Mouse (Mus musculus): ENCODE measurements at regions not wholly inside any gene's neighbourhood (a gene's known extent, or its start where the extent isn't known, plus 50 kb on each side); places are given as distances from the start of the nearest gene placed in this dataset.
"Not testable (repeated sequence)": the region's sequence is repeated elsewhere in the genome, so short reads cannot be mapped to it uniquely, and the experiment has no call there.

DNA sequence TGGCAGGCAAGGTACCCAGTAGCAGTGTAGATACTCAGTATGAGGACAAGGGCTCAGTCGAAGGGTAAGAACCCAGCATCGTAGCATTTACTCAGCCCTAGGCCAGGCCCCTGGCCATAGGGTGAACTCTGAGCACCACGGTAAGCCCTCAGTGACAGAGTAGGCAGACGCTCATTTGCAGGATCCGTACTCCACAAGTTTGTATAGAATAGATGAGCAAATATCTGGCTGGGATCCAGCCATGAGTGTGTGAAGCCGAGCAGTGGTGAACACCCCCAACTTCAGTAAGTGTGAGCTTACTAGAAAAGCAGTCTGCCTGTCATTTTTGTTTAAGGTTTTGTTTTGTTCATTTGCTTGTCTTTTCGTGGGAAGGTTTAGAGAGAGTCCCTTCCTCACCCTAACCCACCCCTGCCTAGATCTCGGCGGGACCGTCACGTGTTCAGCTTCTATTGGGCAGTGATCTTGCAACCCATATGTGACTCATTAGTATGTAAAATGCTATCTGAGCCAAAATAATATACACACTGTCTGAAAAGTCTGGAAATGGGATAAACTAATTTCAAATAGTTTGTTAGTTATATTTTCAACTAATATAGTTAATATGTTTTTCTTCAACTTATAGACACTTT lies 76.3 kb downstream of the Gm5447 start:
- Histone ChIP-seq H3K27me3 (replicated peaks; ENCODE audit: control insufficient read depth, insufficient read depth, low read length) (no peaks in the 10 kb centered on the region), H3K4me1 (replicated peaks; ENCODE audit: control insufficient read depth, insufficient read depth, low read length) (no peaks in the 10 kb centered on the region), H3K4me3 (ENCODE audit: low read depth, low read length) (no peak overlapping the region), H3K4me2 (no peak overlapping the region), H3K36me3 (ENCODE audit: control insufficient read depth, insufficient read depth, low read length) (no peaks in the 10 kb centered on the region), H3K27ac (ENCODE audit: low read depth, low read length) (no peak overlapping the region), H3K9ac (ENCODE audit: low read depth, low read length) (no peak overlapping the region), H3K9me3 (ENCODE audit: control insufficient read depth, low read length) (no peaks in the 10 kb centered on the region)
- WGBS: 82% methylated on average over 11 of the region's 11 CpGs
- ATAC-seq (replicated peaks; ENCODE audit: low FRiP score) (no peak), DNase-seq (ENCODE audit: low spot score) (no peak)

GRCm38 (mm10) chr13:31051586-31051985 lies 77.6 kb downstream of the Gm5447 start:
- not testable (repeated sequence) for H3K27ac ChIP-seq (ENCODE audit: low read depth, low read length); H3K27me3 ChIP-seq (replicated peaks; ENCODE audit: control insufficient read depth, insufficient read depth, low read length); H3K4me3 ChIP-seq (ENCODE audit: low read depth, low read length); H3K4me2 ChIP-seq; H3K4me1 ChIP-seq (replicated peaks; ENCODE audit: control insufficient read depth, insufficient read depth, low read length); H3K9ac ChIP-seq (ENCODE audit: low read depth, low read length); DNase-seq (ENCODE audit: low spot score); H3K9me3 ChIP-seq (ENCODE audit: control insufficient read depth, low read length); H3K36me3 ChIP-seq (ENCODE audit: control insufficient read depth, insufficient read depth, low read length); ATAC-seq (replicated peaks; ENCODE audit: low FRiP score)
- no CpG with 5 or more reads among the region's 6 CpGs for WGBS

DNA sequence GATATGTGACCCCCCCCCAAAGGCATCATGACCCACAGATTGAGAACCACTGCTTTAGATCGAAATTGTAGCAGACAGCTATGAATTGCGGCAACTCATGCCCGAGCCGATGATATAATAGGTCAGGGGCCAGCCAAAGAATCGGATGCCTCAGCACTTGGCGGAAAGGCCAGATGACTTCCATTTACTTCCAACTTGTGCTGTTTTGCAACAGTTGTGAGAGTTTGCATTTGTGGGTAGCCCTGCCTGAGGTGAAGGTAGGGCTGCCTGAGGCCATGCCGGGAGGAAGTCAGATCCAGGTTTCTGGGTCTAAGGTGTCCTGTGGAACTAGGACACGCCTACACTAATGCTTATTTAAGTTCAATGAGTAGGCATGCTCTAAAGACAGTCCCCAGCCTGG lies 80.4 kb downstream of the Gm5447 start:
- no peak overlapping the region for H3K9ac ChIP-seq (ENCODE audit: low read depth, low read length)
- no peaks in the 10 kb centered on the region for H3K9me3 ChIP-seq (ENCODE audit: control insufficient read depth, low read length)
- H3K4me3 ChIP-seq (ENCODE audit: low read depth, low read length): no peak overlapping the region
- 91% methylated on average over 8 of the region's 8 CpGs for WGBS
- no peak overlapping the region for H3K27ac ChIP-seq (ENCODE audit: low read depth, low read length)
- H3K4me1 ChIP-seq (replicated peaks; ENCODE audit: control insufficient read depth, insufficient read depth, low read length): no peaks in the 10 kb centered on the region
- no peak overlapping the region for H3K4me2 ChIP-seq
- H3K36me3 ChIP-seq (ENCODE audit: control insufficient read depth, insufficient read depth, low read length): no peaks in the 10 kb centered on the region
- no peak for DNase-seq (ENCODE audit: low spot score)
- H3K27me3 ChIP-seq (replicated peaks; ENCODE audit: control insufficient read depth, insufficient read depth, low read length): no peaks in the 10 kb centered on the region
- no peak for ATAC-seq (replicated peaks; ENCODE audit: low FRiP score)

GRCm38 (mm10) chr13:31055376-31056083 lies 81.5 kb downstream of the Gm5447 start:
- H3K27me3 ChIP-seq (replicated peaks; ENCODE audit: control insufficient read depth, insufficient read depth, low read length): no peaks in the 10 kb centered on the region
- no peaks in the 10 kb centered on the region for H3K4me1 ChIP-seq (replicated peaks; ENCODE audit: control insufficient read depth, insufficient read depth, low read length)
- H3K27ac ChIP-seq (ENCODE audit: low read depth, low read length): no peak overlapping the region
- H3K4me2 ChIP-seq: no peak overlapping the region
- no peak for DNase-seq (ENCODE audit: low spot score)
- WGBS: 74% methylated on average over 5 of the region's 5 CpGs
- H3K36me3 ChIP-seq (ENCODE audit: control insufficient read depth, insufficient read depth, low read length): no peaks in the 10 kb centered on the region
- ATAC-seq (replicated peaks; ENCODE audit: low FRiP score): no peak
- H3K9ac ChIP-seq (ENCODE audit: low read depth, low read length): no peak overlapping the region
- no peak overlapping the region for H3K4me3 ChIP-seq (ENCODE audit: low read depth, low read length)
- H3K9me3 ChIP-seq (ENCODE audit: control insufficient read depth, low read length): no peaks in the 10 kb centered on the region

DNA sequence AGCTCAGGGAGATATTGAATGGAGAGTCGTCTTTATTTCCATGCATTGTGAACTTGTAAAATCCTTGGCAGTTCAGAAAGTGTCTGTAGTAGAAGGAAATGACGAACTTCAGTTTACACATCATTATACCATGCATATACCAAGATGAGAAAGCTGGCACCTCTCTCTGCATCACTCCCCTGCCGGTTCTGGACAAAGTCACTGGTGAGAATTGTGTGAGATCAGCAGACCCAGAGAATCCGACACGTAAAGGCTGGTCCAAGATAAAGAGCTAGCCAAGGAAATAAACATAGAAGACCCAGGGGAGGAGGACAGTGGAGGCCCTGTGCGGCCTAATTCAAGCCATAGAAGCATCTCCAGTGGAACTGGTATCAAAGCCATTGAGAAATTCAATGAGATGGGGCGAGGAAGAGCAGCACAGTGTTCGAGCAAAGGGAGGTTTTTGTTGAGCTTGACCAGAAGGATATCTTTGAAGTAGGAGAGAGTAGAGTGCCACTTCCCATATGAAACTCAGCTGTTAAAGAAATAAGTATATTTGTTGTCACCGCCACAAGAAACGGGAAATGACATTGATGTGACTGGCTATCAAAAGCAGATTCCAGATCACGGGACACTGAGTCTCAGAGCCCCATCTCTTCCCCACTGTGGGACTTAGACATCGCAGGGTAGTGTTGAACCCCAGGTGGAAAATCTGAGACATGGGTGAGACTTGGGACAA lies 82.3 kb downstream of the Gm5447 start:
- DNase-seq (ENCODE audit: low spot score) (no peak), ATAC-seq (replicated peaks; ENCODE audit: low FRiP score) (no peak)
- Histone ChIP-seq H3K36me3 (ENCODE audit: control insufficient read depth, insufficient read depth, low read length) (no peaks in the 10 kb centered on the region), H3K9me3 (ENCODE audit: control insufficient read depth, low read length) (no peaks in the 10 kb centered on the region), H3K9ac (ENCODE audit: low read depth, low read length) (no peak overlapping the region), H3K27me3 (replicated peaks; ENCODE audit: control insufficient read depth, insufficient read depth, low read length) (no peaks in the 10 kb centered on the region), H3K4me1 (replicated peaks; ENCODE audit: control insufficient read depth, insufficient read depth, low read length) (no peaks in the 10 kb centered on the region), H3K4me2 (no peak overlapping the region), H3K4me3 (ENCODE audit: low read depth, low read length) (no peak overlapping the region), H3K27ac (ENCODE audit: low read depth, low read length) (no peak overlapping the region)
- 78% methylated on average over 12 of the region's 12 CpGs for WGBS

DNA sequence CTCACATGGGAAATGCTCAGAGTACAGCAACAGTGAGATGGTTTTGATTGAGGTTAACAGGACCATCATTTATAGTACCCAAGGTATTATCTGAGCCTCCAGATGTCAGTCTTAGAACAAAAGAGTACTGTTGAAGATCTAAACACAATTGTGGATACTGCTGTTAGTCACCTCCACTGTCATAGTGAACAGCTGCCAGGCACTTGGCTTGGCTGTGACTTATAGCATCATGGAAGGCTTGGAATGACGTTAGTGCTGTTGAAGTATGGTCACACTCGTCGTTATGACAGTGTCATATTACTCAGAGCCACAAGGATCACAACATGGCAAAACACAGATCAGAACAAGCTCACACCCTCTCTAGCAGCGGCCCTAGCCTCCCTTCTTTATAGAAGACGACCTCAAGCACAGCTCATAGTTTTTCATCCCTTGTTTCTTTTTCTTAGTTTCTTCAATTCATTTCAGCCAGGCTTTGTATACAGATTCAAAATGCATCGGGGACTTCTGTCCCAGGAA lies 87.0 kb downstream of the Gm5447 start:
- Histone ChIP-seq H3K4me3 (ENCODE audit: low read depth, low read length) (no peak overlapping the region), H3K27me3 (replicated peaks; ENCODE audit: control insufficient read depth, insufficient read depth, low read length) (no peaks in the 10 kb centered on the region), H3K4me2 (no peak overlapping the region), H3K36me3 (ENCODE audit: control insufficient read depth, insufficient read depth, low read length) (no peaks in the 10 kb centered on the region), H3K9me3 (ENCODE audit: control insufficient read depth, low read length) (no peaks in the 10 kb centered on the region), H3K27ac (ENCODE audit: low read depth, low read length) (no peak overlapping the region), H3K4me1 (replicated peaks; ENCODE audit: control insufficient read depth, insufficient read depth, low read length) (no peaks in the 10 kb centered on the region), H3K9ac (ENCODE audit: low read depth, low read length) (no peak overlapping the region)
- DNase-seq (ENCODE audit: low spot score) (no peak), ATAC-seq (replicated peaks; ENCODE audit: low FRiP score) (no peak)
- WGBS: 65% methylated on average over 6 of the region's 6 CpGs

- no peak overlapping the region for H3K4me2 ChIP-seq
- no peaks in the 10 kb centered on the region for H3K27me3 ChIP-seq (replicated peaks; ENCODE audit: control insufficient read depth, insufficient read depth, low read length)
- no peak for ATAC-seq (replicated peaks; ENCODE audit: low FRiP score)
- no peaks in the 10 kb centered on the region for H3K4me1 ChIP-seq (replicated peaks; ENCODE audit: control insufficient read depth, insufficient read depth, low read length)
- H3K4me3 ChIP-seq (ENCODE audit: low read depth, low read length): no peak overlapping the region
- H3K27ac ChIP-seq (ENCODE audit: low read depth, low read length): no peak overlapping the region
- H3K9me3 ChIP-seq (ENCODE audit: control insufficient read depth, low read length): no peaks in the 10 kb centered on the region
- DNase-seq (ENCODE audit: low spot score): no peak
- H3K36me3 ChIP-seq (ENCODE audit: control insufficient read depth, insufficient read depth, low read length): no peaks in the 10 kb centered on the region
- WGBS: 71% methylated on average over 2 of the region's 2 CpGs
- no peak overlapping the region for H3K9ac ChIP-seq (ENCODE audit: low read depth, low read length)
These were observed 94.3 kb downstream of the Gm5447 start for GRCm38 (mm10) chr13:31068343-31068742.

DNA sequence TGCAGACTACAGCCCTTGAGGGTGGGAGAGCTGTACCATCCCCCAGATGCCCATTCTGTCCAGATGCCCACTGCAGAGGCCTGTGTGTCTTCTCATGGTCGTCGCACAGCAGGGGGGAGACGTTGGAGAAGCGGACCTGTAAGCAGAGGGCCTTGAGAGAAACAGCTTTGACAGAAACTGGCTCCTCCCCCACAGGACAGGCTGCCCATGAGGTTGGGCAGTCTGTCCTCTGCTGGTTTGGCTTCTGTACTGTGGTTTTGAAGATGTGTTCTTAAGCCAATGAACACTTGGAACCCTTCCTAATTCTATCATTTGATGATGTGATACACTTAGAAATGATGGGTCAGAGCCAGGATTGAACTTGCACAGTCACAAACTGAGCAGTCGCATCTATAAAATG lies 102.5 kb downstream of the Gm5447 start:
- Histone ChIP-seq H3K36me3 (ENCODE audit: control insufficient read depth, insufficient read depth, low read length) (no peaks in the 10 kb centered on the region), H3K4me2 (no peak overlapping the region), H3K4me1 (replicated peaks; ENCODE audit: control insufficient read depth, insufficient read depth, low read length) (no peaks in the 10 kb centered on the region), H3K9ac (ENCODE audit: low read depth, low read length) (no peak overlapping the region), H3K27me3 (replicated peaks; ENCODE audit: control insufficient read depth, insufficient read depth, low read length) (peaks cover 19% of the 10 kb centered on the region), H3K9me3 (ENCODE audit: control insufficient read depth, low read length) (no peaks in the 10 kb centered on the region), H3K27ac (ENCODE audit: low read depth, low read length) (no peak overlapping the region), H3K4me3 (ENCODE audit: low read depth, low read length) (no peak overlapping the region)
- ATAC-seq (replicated peaks; ENCODE audit: low FRiP score) (no peak), DNase-seq (ENCODE audit: low spot score) (no peak)
- WGBS: 44% methylated on average over 5 of the region's 5 CpGs

All from liver, embryonic 11.5 days (tissue).